Mouse (Mus musculus): ENCODE data around the gene Tmem178. TPM values are rescaled to one million over a fixed set of nuclear protein-coding genes. Genes with fewer than 3 reads are reported as not detected.

Gene Tmem178
- polyA plus RNA-seq, 1 experiment, result 46.6 TPM

GRCm38 (mm10) chr17:80982976-80983375 lies 38.5 kb downstream of the Tmem178 start:
- no peak for DNase-seq (ENCODE audit: extremely low spot score in 1 of 2, low spot score in 1 of 2)

GRCm38 (mm10) chr17:80991535-80992127 lies 47.2 kb downstream of the Tmem178 start:
- peak in 1 of 2 experiments; percentile 35 for DNase-seq (ENCODE audit: extremely low spot score in 1 of 2, low spot score in 1 of 2)

GRCm38 (mm10) chr17:80997226-80997625 lies 52.8 kb downstream of the Tmem178 start:
- DNase-seq (ENCODE audit: extremely low spot score in 1 of 2, low spot score in 1 of 2), result no peak

- no peak for DNase-seq (ENCODE audit: extremely low spot score in 1 of 2, low spot score in 1 of 2)
These were observed 54.5 kb downstream of the Tmem178 start for GRCm38 (mm10) chr17:80998958-80999357.

GRCm38 (mm10) chr17:81001010-81001409 lies 56.6 kb downstream of the Tmem178 start:
- no peak for DNase-seq (ENCODE audit: extremely low spot score in 1 of 2, low spot score in 1 of 2)

GRCm38 (mm10) chr17:81001647-81002046 lies 57.2 kb downstream of the Tmem178 start:
- DNase-seq (ENCODE audit: extremely low spot score in 1 of 2, low spot score in 1 of 2), result no peak

- no peak for DNase-seq (ENCODE audit: extremely low spot score in 1 of 2, low spot score in 1 of 2)
These were observed 57.7 kb downstream of the Tmem178 start for GRCm38 (mm10) chr17:81002130-81002529.

GRCm38 (mm10) chr17:81004454-81004853 lies 60.0 kb downstream of the Tmem178 start:
- no peak for DNase-seq (ENCODE audit: extremely low spot score in 1 of 2, low spot score in 1 of 2)

GRCm38 (mm10) chr17:81005292-81005691 lies 60.9 kb downstream of the Tmem178 start:
- no peak for DNase-seq (ENCODE audit: extremely low spot score in 1 of 2, low spot score in 1 of 2)

- DNase-seq (ENCODE audit: extremely low spot score in 1 of 2, low spot score in 1 of 2), result no peak
These were observed 64.7 kb downstream of the Tmem178 start for GRCm38 (mm10) chr17:81009112-81009511.

GRCm38 (mm10) chr17:81010199-81010598 lies 65.8 kb downstream of the Tmem178 start:
- DNase-seq (ENCODE audit: extremely low spot score in 1 of 2, low spot score in 1 of 2), result no peak

GRCm38 (mm10) chr17:81010844-81011685 lies 66.6 kb downstream of the Tmem178 start:
- peak in 1 of 2 experiments; percentile 52 for DNase-seq (ENCODE audit: extremely low spot score in 1 of 2, low spot score in 1 of 2)

GRCm38 (mm10) chr17:81015814-81016447 lies 71.5 kb downstream of the Tmem178 start:
- DNase-seq (ENCODE audit: extremely low spot score in 1 of 2, low spot score in 1 of 2), result peak in 1 of 2 experiments; percentile 85

GRCm38 (mm10) chr17:81017132-81017531 lies 72.7 kb downstream of the Tmem178 start:
- no peak for DNase-seq (ENCODE audit: extremely low spot score in 1 of 2, low spot score in 1 of 2)

- no peak for DNase-seq (ENCODE audit: extremely low spot score in 1 of 2, low spot score in 1 of 2)
These were observed 82.9 kb downstream of the Tmem178 start for GRCm38 (mm10) chr17:81027331-81027730.

GRCm38 (mm10) chr17:81031830-81032442 lies 87.5 kb downstream of the Tmem178 start:
- no peak for DNase-seq (ENCODE audit: extremely low spot score in 1 of 2, low spot score in 1 of 2)

GRCm38 (mm10) chr17:81032957-81033356 lies 88.5 kb downstream of the Tmem178 start:
- no peak for DNase-seq (ENCODE audit: extremely low spot score in 1 of 2, low spot score in 1 of 2)

- DNase-seq (ENCODE audit: extremely low spot score in 1 of 2, low spot score in 1 of 2), result no peak
These were observed 90.9 kb downstream of the Tmem178 start for GRCm38 (mm10) chr17:81035354-81035753.

GRCm38 (mm10) chr17:81038707-81039408 lies 94.4 kb downstream of the Tmem178 start:
- no peak for DNase-seq (ENCODE audit: extremely low spot score in 1 of 2, low spot score in 1 of 2)

GRCm38 (mm10) chr17:81041662-81042061 lies 97.2 kb downstream of the Tmem178 start:
- no peak for DNase-seq (ENCODE audit: extremely low spot score in 1 of 2, low spot score in 1 of 2)

Data from frontal cortex, adult 2 months (tissue).